Mouse (Mus musculus): Measurements from ENCODE around the gene Stxbp3. TPM values are rescaled to one million over a fixed set of nuclear protein-coding genes. Genes with fewer than 3 reads are reported as not detected.
A peak's percentile ranks its signal among the peaks of the same experiment; 100 is the strongest.

Gene Stxbp3
- polyA plus RNA-seq, 2 experiments = 28.4 to 33.0 TPM

DNA sequence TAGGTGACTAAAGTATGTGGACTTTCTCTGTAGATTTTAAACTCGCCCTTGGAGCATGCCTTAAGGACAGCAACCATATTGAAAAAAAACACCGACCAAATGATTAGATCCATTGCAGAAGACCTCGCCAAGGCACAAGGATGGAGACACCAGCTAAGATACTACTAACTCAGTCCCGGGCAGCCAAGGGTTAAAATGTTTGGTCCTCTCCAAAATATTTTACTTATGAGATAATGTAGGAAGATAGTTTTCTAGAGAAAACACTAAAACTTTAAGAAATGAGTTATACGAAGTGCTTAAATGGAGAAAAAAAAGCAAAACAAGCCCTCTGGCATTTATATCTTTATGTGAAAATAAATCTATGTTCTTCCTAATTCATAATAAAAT is 58.4 kb downstream of the Stxbp3 start:
- Histone ChIP-seq H3K36me3 (ENCODE audit: control insufficient read depth, insufficient read depth, low read length) (no peaks in the 10 kb centered on the region), H3K4me2 (replicated peaks; ENCODE audit: low read depth, low read length, severe bottlenecking) (no peak overlapping the region), H3K9me3 (ENCODE audit: control insufficient read depth, low read length) (peaks cover 7% of the 10 kb centered on the region; the same call in 1 of the 2 replicates), H3K27ac (replicated peaks; ENCODE audit: low read depth, low read length) (peak overlapping the region; percentile 80), H3K4me3 (replicated peaks; ENCODE audit: low read length) (no peak overlapping the region), H3K4me1 (ENCODE audit: control insufficient read depth, insufficient read depth, low read length) (peaks cover 24% of the 10 kb centered on the region), H3K27me3 (ENCODE audit: control insufficient read depth, insufficient read depth, low read length) (no peaks in the 10 kb centered on the region), H3K9ac (ENCODE audit: low read depth, low read length, severe bottlenecking) (no peak overlapping the region)
- TF ChIP-seq POLR2A (IDR thresholded peaks at IDR 0.05; ENCODE audit: borderline replicate concordance, extremely low read depth, insufficient read depth, insufficient read length) = no peak
- DNase-seq (ENCODE audit: low spot score) = peak; percentile 60
- ATAC-seq (ENCODE audit: low FRiP score, low read depth) = peak; percentile 42; the same call in 1 of the 2 replicates
- 63% methylated on average over 5 of the region's 5 CpGs for WGBS

DNA sequence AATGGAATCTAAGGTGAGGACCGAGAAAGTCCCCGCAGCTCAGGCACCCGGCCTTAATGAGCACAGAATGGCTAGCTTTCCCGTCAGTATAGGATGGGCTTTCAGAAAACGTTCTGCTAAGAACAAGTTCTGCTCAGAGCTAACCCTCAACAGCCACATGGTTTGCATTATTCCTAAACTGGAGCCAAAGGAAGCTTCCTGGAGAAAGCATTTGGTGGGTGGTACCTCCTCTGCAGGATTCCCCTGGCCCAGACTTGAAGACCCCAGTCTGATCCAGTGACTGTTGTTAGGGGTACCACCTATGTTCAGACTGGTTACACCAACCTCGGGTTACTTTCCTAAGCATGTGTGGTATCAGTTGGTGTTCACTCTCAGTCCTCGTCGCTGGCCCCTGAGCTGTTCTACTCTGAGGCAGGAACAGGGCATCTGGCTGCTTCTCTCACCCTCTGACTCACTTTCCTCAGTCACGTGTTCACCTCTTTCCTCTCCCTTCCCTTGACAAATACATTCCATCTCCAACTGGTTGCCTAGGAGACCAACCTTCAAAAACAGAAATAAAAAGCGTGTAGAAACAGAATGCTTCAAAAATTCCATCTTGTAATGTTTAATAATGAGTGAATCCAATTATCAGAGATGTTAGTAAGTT is 59.0 kb downstream of the Stxbp3 start:
- H3K27ac ChIP-seq (replicated peaks; ENCODE audit: low read depth, low read length) = peak overlapping the region; percentile 80
- peak; percentile 85 for ATAC-seq (ENCODE audit: low FRiP score, low read depth)

DNA sequence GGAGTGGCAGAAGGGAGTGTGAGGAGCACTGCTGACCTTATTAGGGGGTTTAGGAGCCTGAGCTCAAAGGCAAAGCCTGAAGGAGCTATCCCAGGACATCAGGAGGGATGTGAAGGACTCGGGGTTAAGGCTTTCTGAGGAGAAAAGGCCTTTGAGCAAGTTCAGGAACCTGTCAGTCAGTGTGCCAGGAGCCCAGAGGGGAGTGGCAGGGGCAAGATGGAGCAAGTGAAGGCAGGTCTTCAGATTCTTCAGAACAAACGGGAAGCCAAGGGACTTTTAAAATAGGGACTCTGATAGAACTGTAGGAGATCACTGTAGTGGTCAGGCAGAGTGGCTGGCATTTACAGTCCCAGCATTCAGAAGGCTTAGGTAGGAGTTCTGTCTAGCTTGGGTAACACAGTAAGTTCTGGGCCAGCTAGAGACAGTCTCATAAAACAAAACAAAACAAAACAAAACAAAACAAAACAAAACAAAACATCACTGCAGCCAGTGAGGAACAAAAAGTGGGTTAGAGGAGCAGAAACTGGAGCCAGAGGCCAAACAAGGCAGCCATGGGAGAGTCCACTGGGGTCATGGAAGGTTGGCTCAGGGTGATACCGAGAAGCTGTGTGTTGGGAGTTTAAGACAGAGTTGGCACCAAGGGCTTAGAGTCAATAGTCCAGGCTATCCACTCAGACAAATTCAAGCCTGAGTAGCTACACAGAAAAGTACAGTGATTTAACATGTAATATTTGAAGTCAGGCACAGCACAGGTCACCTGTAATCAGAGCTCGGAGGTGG is 61.4 kb downstream of the Stxbp3 start:
- WGBS = 63% methylated on average over 4 of the region's 4 CpGs
- H3K4me2 ChIP-seq (replicated peaks; ENCODE audit: low read depth, low read length, severe bottlenecking) = no peak overlapping the region
- no peak overlapping the region for H3K27ac ChIP-seq (replicated peaks; ENCODE audit: low read depth, low read length)
- no peaks in the 10 kb centered on the region for H3K9me3 ChIP-seq (ENCODE audit: control insufficient read depth, low read length)
- no peak for DNase-seq (ENCODE audit: low spot score)
- H3K4me1 ChIP-seq (ENCODE audit: control insufficient read depth, insufficient read depth, low read length) = peaks cover 24% of the 10 kb centered on the region
- H3K27me3 ChIP-seq (ENCODE audit: control insufficient read depth, insufficient read depth, low read length) = no peaks in the 10 kb centered on the region
- no peak for TF ChIP-seq POLR2A (IDR thresholded peaks at IDR 0.05; ENCODE audit: borderline replicate concordance, extremely low read depth, insufficient read depth, insufficient read length)
- H3K9ac ChIP-seq (ENCODE audit: low read depth, low read length, severe bottlenecking) = no peak overlapping the region
- no peak for ATAC-seq (ENCODE audit: low FRiP score, low read depth)
- H3K4me3 ChIP-seq (replicated peaks; ENCODE audit: low read length) = no peak overlapping the region
- H3K36me3 ChIP-seq (ENCODE audit: control insufficient read depth, insufficient read depth, low read length) = no peaks in the 10 kb centered on the region

More for the DNA sequence above, 59.0 kb downstream of the Stxbp3 start:
- Histone ChIP-seq H3K27me3 (ENCODE audit: control insufficient read depth, insufficient read depth, low read length) (no peaks in the 10 kb centered on the region), H3K4me2 (replicated peaks; ENCODE audit: low read depth, low read length, severe bottlenecking) (no peak overlapping the region; the same call in 1 of the 2 replicates), H3K9ac (ENCODE audit: low read depth, low read length, severe bottlenecking) (no peak overlapping the region), H3K36me3 (ENCODE audit: control insufficient read depth, insufficient read depth, low read length) (no peaks in the 10 kb centered on the region), H3K9me3 (ENCODE audit: control insufficient read depth, low read length) (peaks cover 7% of the 10 kb centered on the region; the same call in 1 of the 2 replicates), H3K4me3 (replicated peaks; ENCODE audit: low read length) (no peak overlapping the region), H3K4me1 (ENCODE audit: control insufficient read depth, insufficient read depth, low read length) (peaks cover 24% of the 10 kb centered on the region)
- 32% methylated on average over 10 of the region's 10 CpGs for WGBS
- no peak for TF ChIP-seq POLR2A (IDR thresholded peaks at IDR 0.05; ENCODE audit: borderline replicate concordance, extremely low read depth, insufficient read depth, insufficient read length)
- peak; percentile 73 for DNase-seq (ENCODE audit: low spot score)

DNA sequence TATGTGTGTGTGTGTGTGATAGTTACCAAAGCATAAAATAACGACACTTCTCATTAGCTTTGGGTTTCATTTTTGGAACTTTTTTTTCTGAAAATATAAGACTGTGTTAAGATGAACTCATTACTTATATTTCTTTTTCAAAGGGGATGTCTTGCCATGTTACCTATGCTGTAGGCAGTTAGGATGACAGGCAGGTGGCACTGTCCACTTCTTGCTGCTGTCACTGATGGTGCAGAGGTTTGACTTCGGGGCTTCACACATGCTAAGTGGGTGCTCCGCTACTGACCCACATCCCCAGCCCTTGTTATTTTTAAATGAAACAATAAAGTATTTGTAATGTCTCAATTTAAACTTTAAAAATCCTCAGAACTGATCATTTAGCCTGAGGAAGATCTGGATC is 67.5 kb downstream of the Stxbp3 start:
- H3K4me2 ChIP-seq (replicated peaks; ENCODE audit: low read depth, low read length, severe bottlenecking) = no peak overlapping the region
- no peak for DNase-seq (ENCODE audit: low spot score)

DNA sequence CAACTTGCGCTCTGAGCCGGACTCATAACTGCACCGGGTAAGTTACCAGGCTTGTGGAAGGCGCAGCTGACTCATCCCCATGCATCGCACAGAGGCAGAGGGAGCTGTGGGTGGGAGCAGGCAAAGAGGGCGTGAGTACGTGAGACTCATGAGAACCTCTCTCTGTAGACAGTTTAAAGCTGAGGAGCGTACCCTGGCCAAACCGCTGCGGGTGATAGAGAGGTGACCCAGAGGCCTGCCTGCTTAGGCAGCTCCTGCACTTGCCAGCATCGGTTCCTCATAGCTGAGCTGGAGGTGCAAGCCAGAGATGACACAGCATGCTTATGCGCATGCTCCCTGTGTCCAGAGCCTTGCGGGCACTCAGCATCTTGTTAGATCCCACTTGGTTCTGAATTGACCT is 68.1 kb downstream of the Stxbp3 start:
- no peak overlapping the region for H3K27ac ChIP-seq (replicated peaks; ENCODE audit: low read depth, low read length)
- WGBS = 91% methylated on average over 13 of the region's 13 CpGs
- no peak for DNase-seq (ENCODE audit: low spot score)

More for the DNA sequence above, 67.5 kb downstream of the Stxbp3 start:
- Histone ChIP-seq H3K4me1 (ENCODE audit: control insufficient read depth, insufficient read depth, low read length) (peaks cover 29% of the 10 kb centered on the region), H3K9ac (ENCODE audit: low read depth, low read length, severe bottlenecking) (no peak overlapping the region), H3K36me3 (ENCODE audit: control insufficient read depth, insufficient read depth, low read length) (no peaks in the 10 kb centered on the region), H3K27me3 (ENCODE audit: control insufficient read depth, insufficient read depth, low read length) (no peaks in the 10 kb centered on the region), H3K4me3 (replicated peaks; ENCODE audit: low read length) (no peak overlapping the region), H3K9me3 (ENCODE audit: control insufficient read depth, low read length) (no peaks in the 10 kb centered on the region), H3K27ac (replicated peaks; ENCODE audit: low read depth, low read length) (no peak overlapping the region)
- TF ChIP-seq POLR2A (IDR thresholded peaks at IDR 0.05; ENCODE audit: borderline replicate concordance, extremely low read depth, insufficient read depth, insufficient read length) = no peak
- WGBS = 75% methylated on average over 3 of the region's 3 CpGs
- ATAC-seq (ENCODE audit: low FRiP score, low read depth) = no peak

More for the DNA sequence above, 68.1 kb downstream of the Stxbp3 start:
- Histone ChIP-seq H3K4me1 (ENCODE audit: control insufficient read depth, insufficient read depth, low read length) (peaks cover 29% of the 10 kb centered on the region), H3K27me3 (ENCODE audit: control insufficient read depth, insufficient read depth, low read length) (no peaks in the 10 kb centered on the region), H3K4me2 (replicated peaks; ENCODE audit: low read depth, low read length, severe bottlenecking) (no peak overlapping the region), H3K9ac (ENCODE audit: low read depth, low read length, severe bottlenecking) (no peak overlapping the region), H3K9me3 (ENCODE audit: control insufficient read depth, low read length) (no peaks in the 10 kb centered on the region), H3K36me3 (ENCODE audit: control insufficient read depth, insufficient read depth, low read length) (no peaks in the 10 kb centered on the region), H3K4me3 (replicated peaks; ENCODE audit: low read length) (no peak overlapping the region)
- no peak for ATAC-seq (ENCODE audit: low FRiP score, low read depth)
- TF ChIP-seq POLR2A (IDR thresholded peaks at IDR 0.05; ENCODE audit: borderline replicate concordance, extremely low read depth, insufficient read depth, insufficient read length) = no peak
